Mouse (Mus musculus) MEL (cell line): ENCODE measurements around the gene Rfx7. TPM values are rescaled to one million over a fixed set of nuclear protein-coding genes. Genes with fewer than 3 reads are reported as not detected.

Source experiments
- DNase-seq: peaks from one replicate; pipeline ENCODE4 v3.0.0; 2011; ENCODE audit warnings: low read depth, low spot score
- H3K27ac ChIP-seq: 2 replicates; pipeline ENCODE4 v1.5.1; 2012; ENCODE audit warnings: low read depth, mild to moderate bottlenecking, control low read depth, low read length, moderate library complexity; ENCODE audit not compliant: control insufficient read depth
- H3K27me3 ChIP-seq, 2 experiments: fragments of 150-350 bp in 1 of 2; sonication (generic) in 1 of 2; 2 replicates each; pipeline ENCODE4 v1.6.1; 2012; ENCODE audit warnings: low read length in 2 of 2, mild to moderate bottlenecking in 2 of 2, improper control_type of control experiment in 1 of 2, moderate library complexity in 1 of 2; ENCODE audit not compliant: insufficient read depth in 2 of 2, control insufficient read depth in 1 of 2
- H3K36me3 ChIP-seq, 2 experiments: 2 replicates each; pipeline ENCODE4 v1.6.1; 2012 to 2014; ENCODE audit warnings: low read length in 2 of 2, improper control_type of control experiment in 1 of 2, inconsistent platforms in 1 of 2, mild to moderate bottlenecking in 1 of 2; ENCODE audit not compliant: insufficient read depth in 2 of 2, control insufficient read depth in 1 of 2
- H3K4me1 ChIP-seq, 2 experiments: fragments of 150-350 bp in 1 of 2; sonication (generic) in 1 of 2; 2 replicates each; pipeline ENCODE4 v1.6.1; 2012; ENCODE audit warnings: low read length in 2 of 2, improper control_type of control experiment in 1 of 2, mild to moderate bottlenecking in 1 of 2; ENCODE audit not compliant: insufficient read depth in 2 of 2, control insufficient read depth in 1 of 2
- H3K4me3 ChIP-seq, 2 experiments: fragments of 150-350 bp in 1 of 2; sonication (generic) in 1 of 2; 2 replicates each; pipeline ENCODE4 v1.5.1; 2012; ENCODE audit warnings: low read depth in 2 of 2, low read length in 2 of 2, mild to moderate bottlenecking in 2 of 2, moderate library complexity in 2 of 2, control low read depth in 1 of 2, improper control_type of control experiment in 1 of 2; ENCODE audit not compliant: control insufficient read depth in 1 of 2, insufficient read depth in 1 of 2
- H3K79me2 ChIP-seq: 2 replicates; pipeline ENCODE4 v1.6.1; 2012; ENCODE audit warnings: mild to moderate bottlenecking, low read length, moderate library complexity; ENCODE audit not compliant: control insufficient read depth, poor library complexity, insufficient read depth
- H3K9ac ChIP-seq: 2 replicates; pipeline ENCODE4 v1.6.1; 2012; ENCODE audit warnings: low read depth, mild to moderate bottlenecking, control low read depth, low read length, moderate library complexity; ENCODE audit not compliant: control insufficient read depth, poor library complexity, severe bottlenecking
- H3K9me3 ChIP-seq: fragments of 150-350 bp; sonication (generic); replicated peaks from 2 replicates; pipeline ENCODE4 v1.6.1; 2012; ENCODE audit warnings: mild to moderate bottlenecking, low read length, improper control_type of control experiment, moderate library complexity; ENCODE audit not compliant: insufficient read depth
- BHLHE40 ChIP-seq: IDR thresholded peaks from 2 replicates; pipeline ENCODE4 v1.6.1; 2012; ENCODE audit warnings: low read depth, mild to moderate bottlenecking, inconsistent platforms, low read length, improper control_type of control experiment, borderline replicate concordance
- CHD2 ChIP-seq: IDR thresholded peaks from 2 replicates; pipeline ENCODE4 v1.6.1; 2011; ENCODE audit warnings: low read length, improper control_type of control experiment
- CTCF ChIP-seq, 3 experiments: IDR thresholded peaks in 2 of 3; conservative IDR thresholded peaks in 1 of 3; 2 replicates each; pipeline ENCODE4 v1.5.1; 2011 to 2012; ENCODE audit warnings: low read length in 3 of 3, low read depth in 2 of 3, mild to moderate bottlenecking in 2 of 3, improper control_type of control experiment in 1 of 3, inconsistent platforms in 1 of 3, mixed read lengths in 1 of 3, moderate library complexity in 1 of 3; ENCODE audit not compliant: control insufficient read depth in 1 of 3, insufficient read depth in 1 of 3, poor library complexity in 1 of 3, severe bottlenecking in 1 of 3
- ELF1 ChIP-seq: IDR thresholded peaks from 2 replicates; pipeline ENCODE4 v1.6.1; 2014; ENCODE audit warnings: low read depth, mild to moderate bottlenecking, inconsistent platforms, low read length, improper control_type of control experiment, moderate library complexity
- EP300 ChIP-seq, 2 experiments: IDR thresholded peaks; 2 replicates each; pipeline ENCODE4 v1.6.1; 2011; ENCODE audit warnings: improper control_type of control experiment in 2 of 2, low read length in 2 of 2, low read depth in 1 of 2, mild to moderate bottlenecking in 1 of 2
- GATA1 ChIP-seq: IDR thresholded peaks from 2 replicates; pipeline ENCODE4 v1.6.1; 2011; ENCODE audit warnings: low read depth, low read length, improper control_type of control experiment
- KAT2A ChIP-seq: conservative IDR thresholded peaks from 2 replicates; pipeline ENCODE4 v1.6.1; 2012; ENCODE audit warnings: low read depth, low read length, improper control_type of control experiment, inconsistent platforms
- MAFK ChIP-seq: IDR thresholded peaks from 2 replicates; pipeline ENCODE4 v1.6.1; 2011; ENCODE audit warnings: low read depth, mild to moderate bottlenecking, low read length, improper control_type of control experiment, borderline replicate concordance
- MAX ChIP-seq: IDR thresholded peaks from 2 replicates; pipeline ENCODE4 v1.6.1; 2011; ENCODE audit warnings: low read length, improper control_type of control experiment
- MEF2A ChIP-seq: IDR thresholded peaks from 2 replicates; pipeline ENCODE4 v1.6.1; 2014; ENCODE audit warnings: low read depth, mild to moderate bottlenecking, inconsistent platforms, low read length, improper control_type of control experiment; ENCODE audit not compliant: poor library complexity, insufficient replicate concordance, severe bottlenecking; ENCODE audit errors: extremely low read depth
- MXI1 ChIP-seq: IDR thresholded peaks from 2 replicates; pipeline ENCODE4 v1.6.1; 2011; ENCODE audit warnings: mild to moderate bottlenecking, low read depth, low read length, improper control_type of control experiment
- NRF1 ChIP-seq: IDR thresholded peaks from 2 replicates; pipeline ENCODE4 v1.6.1; 2014; ENCODE audit warnings: low read depth, mild to moderate bottlenecking, inconsistent platforms, low read length, improper control_type of control experiment, moderate library complexity; ENCODE audit not compliant: poor library complexity, insufficient read depth, severe bottlenecking
- POLR2A ChIP-seq, 2 experiments: IDR thresholded peaks; 2 replicates each; pipeline ENCODE4 v1.6.1; 2011 to 2012; ENCODE audit warnings: low read length in 2 of 2, mild to moderate bottlenecking in 2 of 2, control low read depth in 1 of 2, improper control_type of control experiment in 1 of 2, low read depth in 1 of 2, moderate library complexity in 1 of 2; ENCODE audit not compliant: control insufficient read depth in 1 of 2, insufficient read depth in 1 of 2, poor library complexity in 1 of 2
- SIN3A ChIP-seq: IDR thresholded peaks from 2 replicates; pipeline ENCODE4 v1.6.1; 2012; ENCODE audit warnings: low read length, improper control_type of control experiment, inconsistent platforms
- TCF12 ChIP-seq: IDR thresholded peaks from 2 replicates; pipeline ENCODE4 v1.6.1; 2014; ENCODE audit warnings: low read depth, mild to moderate bottlenecking, inconsistent platforms, low read length, improper control_type of control experiment, moderate library complexity
- ZC3H11A ChIP-seq: IDR thresholded peaks from 2 replicates; pipeline ENCODE4 v1.6.1; 2012; ENCODE audit warnings: low read depth, mild to moderate bottlenecking, inconsistent platforms, low read length, improper control_type of control experiment
- ZNF384 ChIP-seq: IDR thresholded peaks from 2 replicates; pipeline ENCODE4 v1.6.1; 2012; ENCODE audit warnings: low read depth, mild to moderate bottlenecking, inconsistent platforms, low read length, improper control_type of control experiment
- polyA plus RNA-seq, 2 experiments: library from polyadenylated mRNA; stranded (reverse) in 1 of 2; unstranded in 1 of 2; fragments of >175 nt in 1 of 2; fragments of >200 nt in 1 of 2; gene quantifications; 2 replicates each; pipeline versions ENCODE4 v1.2.1 to v1.2.4; 2012; ENCODE audit warnings: low replicate concordance in 2 of 2, low read depth in 1 of 2; ENCODE audit not compliant: insufficient read length in 2 of 2, insufficient read depth in 1 of 2, missing spikeins in 1 of 2
- total RNA-seq: library from RNA; depleted of rRNA; stranded (reverse); fragments of 300-350 nt; gene quantifications from 2 replicates; pipeline ENCODE4 v1.2.3, GENCODE M21; 2012

Rfx7 gene
- total and polyA plus RNA-seq, 3 experiments = 6.2 to 30.5 (median 19.9) TPM

DNA sequence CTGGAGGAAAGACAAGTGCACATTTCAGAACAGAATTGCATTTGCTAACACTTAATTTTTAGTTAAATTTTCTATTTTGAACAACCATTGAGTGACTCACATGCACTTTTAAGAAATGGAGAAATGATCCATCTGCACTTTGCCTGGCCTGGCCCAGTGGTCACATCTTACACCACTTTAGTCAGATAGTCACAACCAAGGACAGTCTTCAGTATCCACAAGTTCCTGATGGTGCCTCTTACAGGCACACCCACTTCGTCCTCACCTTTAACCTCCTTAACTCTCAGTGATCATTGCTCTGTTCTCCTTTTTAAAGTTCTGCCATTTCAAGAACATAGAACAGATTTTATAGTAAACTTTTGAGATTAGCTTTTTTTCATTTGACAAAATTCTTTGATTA lies 26.7 kb downstream of the Rfx7 start:
- TF ChIP-seq MXI1 (no peak), ZNF384 (no peak), CHD2 (no peak), POLR2A (IDR thresholded peaks at IDR 0.05; ENCODE audit: control insufficient read depth in 1 of 2, insufficient read depth in 1 of 2, low read depth in 1 of 2, low read length in 2 of 2, poor library complexity in 1 of 2) (no peak), CTCF (IDR thresholded peaks at IDR 0.05 in 2 of 3, conservative IDR thresholded peaks at IDR 0.05 in 1 of 3; ENCODE audit: control insufficient read depth in 1 of 3, insufficient read depth in 1 of 3, low read depth in 2 of 3, low read length in 3 of 3, poor library complexity in 1 of 3, severe bottlenecking in 1 of 3) (no peak), MAFK (no peak)

DNA sequence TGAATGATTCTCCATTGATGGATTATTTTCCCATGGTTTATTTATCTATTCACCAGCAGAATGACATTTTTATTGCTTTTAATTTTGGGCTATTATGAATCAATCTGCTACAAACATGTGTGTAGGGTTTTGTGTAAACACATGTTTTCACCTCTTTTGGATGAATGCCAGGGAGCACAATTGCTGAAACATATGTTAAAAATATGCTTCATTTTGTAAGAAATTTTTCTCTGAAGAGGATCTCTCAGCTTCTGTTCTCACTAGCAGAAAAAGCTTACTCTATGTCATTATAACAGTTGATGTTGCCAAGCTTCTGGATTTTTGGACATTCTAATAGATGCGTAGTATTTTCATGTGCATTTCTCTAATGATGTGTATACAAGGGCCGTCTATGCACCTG lies 28.3 kb downstream of the Rfx7 start:
- DNase-seq = no peak
- Histone ChIP-seq H3K27ac (no peak overlapping the region), H3K4me3 (no peak overlapping the region), H3K79me2 (peaks cover 2% of the 10 kb centered on the region; the same call in 1 of the 2 replicates), H3K4me1 (peaks cover 3 to 4% of the 10 kb centered on the region in 2 experiments; a peak in 1 of 4 replicates), H3K9ac (no peak overlapping the region), H3K36me3 (peaks cover 0 to 10% of the 10 kb centered on the region in 2 experiments; a peak in 3 of 4 replicates), H3K27me3 (no peaks in the 10 kb centered on the region), H3K9me3 (no peaks in the 10 kb centered on the region)
- TF ChIP-seq MAX (no peak), KAT2A (no peak), BHLHE40 (no peak), ZC3H11A (no peak), ELF1 (no peak), TCF12 (no peak)

More for the DNA sequence above, 26.7 kb downstream of the Rfx7 start:
- Histone ChIP-seq H3K36me3 (peaks cover 0 to 10% of the 10 kb centered on the region in 2 experiments; a peak in 3 of 4 replicates), H3K79me2 (peaks cover 2% of the 10 kb centered on the region; the same call in 1 of the 2 replicates), H3K27me3 (no peaks in the 10 kb centered on the region), H3K9ac (no peak overlapping the region), H3K27ac (no peak overlapping the region), H3K4me3 (no peak overlapping the region), H3K4me1 (0 out of 4 replicates have a peak, but pooled peaks cover 3% of the 10 kb centered on the region in 2 experiments), H3K9me3 (no peaks in the 10 kb centered on the region)
- DNase-seq = no peak

DNA sequence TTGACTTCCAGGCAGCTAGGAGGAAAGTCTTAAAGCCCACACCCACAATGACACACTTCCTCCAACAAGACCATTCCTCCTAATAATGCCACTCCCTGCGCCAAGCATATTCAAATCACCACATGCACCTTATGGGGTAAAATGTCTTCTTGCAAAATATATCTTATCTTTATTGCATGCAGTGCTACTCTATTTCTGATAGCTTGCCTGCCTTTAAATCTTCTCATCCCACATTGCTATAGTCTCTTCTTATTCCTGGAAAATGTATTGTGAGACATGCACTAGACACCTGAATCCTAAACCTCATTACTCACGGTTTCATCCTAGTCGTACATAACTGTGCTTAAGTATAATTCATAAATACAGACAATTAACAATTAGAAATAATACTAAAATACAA lies 31.2 kb downstream of the Rfx7 start:
- DNase-seq = no peak
- Histone ChIP-seq H3K36me3 (peaks cover 0 to 10% of the 10 kb centered on the region in 2 experiments; a peak in 2 of 4 replicates), H3K4me3 (no peak overlapping the region), H3K4me1 (peaks cover 3 to 4% of the 10 kb centered on the region in 2 experiments; a peak in 2 of 4 replicates), H3K27me3 (no peaks in the 10 kb centered on the region), H3K79me2 (peaks cover 2% of the 10 kb centered on the region; the same call in 1 of the 2 replicates), H3K27ac (no peak overlapping the region), H3K9me3 (no peaks in the 10 kb centered on the region), H3K9ac (no peak overlapping the region)
- TF ChIP-seq ZNF384 (no peak), GATA1 (peak; percentile 33; the same call in 1 of the 2 replicates), EP300 (IDR thresholded peaks at IDR 0.05; ENCODE audit: low read depth in 1 of 2, low read length in 2 of 2) (0 out of 4 replicates have a peak, but pooled peaks of 1 of the 2 experiments have one; percentile 17), MXI1 (no peak), SIN3A (no peak), MEF2A (no peak), NRF1 (no peak)
